Mouse (Mus musculus) midbrain, embryonic 13.5 days (tissue): ENCODE results near the gene Slc6a6. TPM values are rescaled to one million over a fixed set of nuclear protein-coding genes. Genes with fewer than 3 reads are reported as not detected.

Experiments used
- ATAC-seq: fragments of 200-750 bp; cut with Nextera tagmentation; 2 replicates; pipeline ENCODE4 v1.8.0; 2017; ENCODE audit warnings: mild to moderate bottlenecking, moderate TSS enrichment, moderate library complexity
- H3K27ac ChIP-seq: fragments of 300-500 bp; sonication (generic); 2 replicates; pipeline ENCODE4 v1.5.1; 2015; ENCODE audit warnings: inconsistent platforms, mild to moderate bottlenecking, moderate library complexity
- H3K27me3 ChIP-seq: fragments of 300-500 bp; sonication (generic); 2 replicates; pipeline ENCODE4 v1.6.1; 2015; ENCODE audit warnings: mild to moderate bottlenecking, inconsistent platforms
- H3K36me3 ChIP-seq: fragments of 300-500 bp; sonication (generic); 2 replicates; pipeline ENCODE4 v1.6.1; 2015; ENCODE audit warnings: mild to moderate bottlenecking, inconsistent platforms
- H3K4me1 ChIP-seq: fragments of 300-500 bp; sonication (generic); replicated peaks from 2 replicates; pipeline ENCODE4 v1.6.1; 2015; ENCODE audit warnings: inconsistent platforms
- H3K4me2 ChIP-seq: fragments of 300-500 bp; sonication (generic); replicated peaks from 2 replicates; pipeline ENCODE4 v1.6.1; 2015; ENCODE audit warnings: moderate library complexity, mild to moderate bottlenecking, inconsistent platforms
- H3K4me3 ChIP-seq: fragments of 300-500 bp; sonication (generic); replicated peaks from 2 replicates; pipeline ENCODE4 v1.5.1; 2015; ENCODE audit warnings: mild to moderate bottlenecking, inconsistent platforms
- H3K9ac ChIP-seq: fragments of 300-500 bp; sonication (generic); replicated peaks from 2 replicates; pipeline ENCODE4 v1.6.1; 2015; ENCODE audit warnings: mild to moderate bottlenecking, inconsistent platforms
- H3K9me3 ChIP-seq: fragments of 300-500 bp; sonication (generic); 2 replicates; pipeline ENCODE4 v1.6.1; 2016; ENCODE audit warnings: mild to moderate bottlenecking, inconsistent platforms
- WGBS: fragments of 180-500 bp; shearing (Covaris S2); methylation state at CpG from one replicate; pipeline ENCODE4 v1.1.7; 2015; 5-methylcytosine and 5-hydroxymethylcytosine counted together
- polyA plus RNA-seq: library from polyadenylated mRNA; unstranded; fragments of >200 nt; fragmentation: Nextera tagmentation; extraction: Ambion mirVana; gene quantifications from 2 replicates; pipeline ENCODE4 v1.2.1, GENCODE M21; 2015

Gene Slc6a6
- polyA plus RNA-seq, 1 experiment from 2014 or later, result 84.4 TPM

GRCm38 (mm10) chr6:91707276-91707885, 23.5 kb downstream of the Slc6a6 start:
- peaks cover 50% of the 10 kb centered on the region for H3K36me3 ChIP-seq
- H3K9me3 ChIP-seq, result no peaks in the 10 kb centered on the region
- H3K9ac ChIP-seq, result no peak overlapping the region
- ATAC-seq, result no peak
- peak overlapping the region; percentile 87 for H3K27ac ChIP-seq
- H3K27me3 ChIP-seq, result no peaks in the 10 kb centered on the region
- H3K4me1 ChIP-seq, result peaks cover 46% of the 10 kb centered on the region
- 80% methylated on average over 8 of the region's 8 CpGs for WGBS
- H3K4me3 ChIP-seq, result no peak overlapping the region
- H3K4me2 ChIP-seq, result no peak overlapping the region

GRCm38 (mm10) chr6:91707886-91708564, 24.2 kb downstream of the Slc6a6 start:
- Histone ChIP-seq H3K9ac (0 out of 2 replicates have a peak overlapping the region, but pooled peaks have one; percentile 32), H3K27me3 (no peaks in the 10 kb centered on the region)
- ATAC-seq, result peak; percentile 66

GRCm38 (mm10) chr6:91708919-91709318, 25.1 kb downstream of the Slc6a6 start:
- no peak overlapping the region for H3K4me2 ChIP-seq
- peaks cover 37% of the 10 kb centered on the region for H3K36me3 ChIP-seq
- H3K4me3 ChIP-seq, result no peak overlapping the region
- ATAC-seq, result no peak
- H3K9me3 ChIP-seq, result no peaks in the 10 kb centered on the region
- WGBS, result 96% methylated on average over 1 of the region's 2 CpGs
- no peak overlapping the region for H3K9ac ChIP-seq
- H3K27me3 ChIP-seq, result no peaks in the 10 kb centered on the region
- peaks cover 61% of the 10 kb centered on the region for H3K4me1 ChIP-seq
- peak overlapping the region; percentile 87 for H3K27ac ChIP-seq

More at GRCm38 (mm10) chr6:91707886-91708564, 24.2 kb downstream of the Slc6a6 start:
- WGBS, result 72% methylated on average over 11 of the region's 11 CpGs
- H3K36me3 ChIP-seq, result peaks cover 44% of the 10 kb centered on the region
- peak overlapping the region; percentile 87 for H3K27ac ChIP-seq
- H3K9me3 ChIP-seq, result no peaks in the 10 kb centered on the region
- H3K4me1 ChIP-seq, result peaks cover 52% of the 10 kb centered on the region
- H3K4me2 ChIP-seq, result no peak overlapping the region
- H3K4me3 ChIP-seq, result no peak overlapping the region

GRCm38 (mm10) chr6:91710345-91710930, 26.6 kb downstream of the Slc6a6 start:
- no peaks in the 10 kb centered on the region for H3K9me3 ChIP-seq
- H3K27ac ChIP-seq, result peak overlapping the region; percentile 12; the same call in 1 of the 2 replicates
- peaks cover 67% of the 10 kb centered on the region for H3K4me1 ChIP-seq
- WGBS, result 50% methylated on average over 6 of the region's 6 CpGs
- no peak overlapping the region for H3K4me3 ChIP-seq
- no peak overlapping the region for H3K9ac ChIP-seq
- H3K4me2 ChIP-seq, result no peak overlapping the region
- H3K36me3 ChIP-seq, result peaks cover 30% of the 10 kb centered on the region
- ATAC-seq, result no peak
- H3K27me3 ChIP-seq, result no peaks in the 10 kb centered on the region

GRCm38 (mm10) chr6:91712097-91712854, 28.4 kb downstream of the Slc6a6 start:
- Histone ChIP-seq H3K9me3 (no peaks in the 10 kb centered on the region), H3K4me3 (no peak overlapping the region), H3K36me3 (peaks cover 21% of the 10 kb centered on the region), H3K4me2 (no peak overlapping the region), H3K27ac (peak overlapping the region; percentile 85), H3K9ac (peak overlapping the region; percentile 53), H3K4me1 (peaks cover 62% of the 10 kb centered on the region), H3K27me3 (no peaks in the 10 kb centered on the region)
- no peak for ATAC-seq
- 30% methylated on average over 4 of the region's 4 CpGs for WGBS

- 13% methylated on average over 10 of the region's 10 CpGs for WGBS
- Histone ChIP-seq H3K4me1 (peaks cover 60% of the 10 kb centered on the region), H3K4me2 (no peak overlapping the region), H3K9me3 (no peaks in the 10 kb centered on the region), H3K36me3 (peaks cover 21% of the 10 kb centered on the region), H3K27ac (peak overlapping the region; percentile 85), H3K9ac (peak overlapping the region; percentile 53), H3K4me3 (no peak overlapping the region), H3K27me3 (no peaks in the 10 kb centered on the region)
- 0 out of 2 replicates have a peak, but pooled peaks have one; percentile 38 for ATAC-seq
Observed at GRCm38 (mm10) chr6:91712855-91713331, 29.0 kb downstream of the Slc6a6 start.

- 7% methylated on average over 5 of the region's 5 CpGs for WGBS
- H3K4me3 ChIP-seq, result no peak overlapping the region
- peak overlapping the region; percentile 85 for H3K27ac ChIP-seq
- 0 out of 2 replicates have a peak, but pooled peaks have one; percentile 24 for ATAC-seq
- H3K4me1 ChIP-seq, result peaks cover 60% of the 10 kb centered on the region
- no peak overlapping the region for H3K4me2 ChIP-seq
- H3K9ac ChIP-seq, result peak overlapping the region; percentile 53
- no peaks in the 10 kb centered on the region for H3K9me3 ChIP-seq
- H3K27me3 ChIP-seq, result no peaks in the 10 kb centered on the region
- peaks cover 21% of the 10 kb centered on the region for H3K36me3 ChIP-seq
Observed at GRCm38 (mm10) chr6:91713370-91713896, 29.6 kb downstream of the Slc6a6 start.

GRCm38 (mm10) chr6:91715023-91715422, 31.2 kb downstream of the Slc6a6 start:
- Histone ChIP-seq H3K27ac (peak overlapping the region; percentile 35; the same call in 1 of the 2 replicates), H3K9me3 (no peaks in the 10 kb centered on the region), H3K4me3 (no peak overlapping the region), H3K4me1 (peaks cover 65% of the 10 kb centered on the region), H3K9ac (no peak overlapping the region), H3K4me2 (no peak overlapping the region), H3K36me3 (peaks cover 17% of the 10 kb centered on the region), H3K27me3 (no peaks in the 10 kb centered on the region)
- ATAC-seq, result no peak
- 84% methylated on average over 8 of the region's 8 CpGs for WGBS

- Histone ChIP-seq H3K9ac (no peak overlapping the region), H3K27ac (no peak overlapping the region), H3K4me2 (no peak overlapping the region), H3K4me3 (no peak overlapping the region), H3K36me3 (peaks cover 16% of the 10 kb centered on the region), H3K9me3 (no peaks in the 10 kb centered on the region), H3K4me1 (peaks cover 69% of the 10 kb centered on the region), H3K27me3 (no peaks in the 10 kb centered on the region)
- 82% methylated on average over 6 of the region's 6 CpGs for WGBS
- ATAC-seq, result no peak
Observed at GRCm38 (mm10) chr6:91715988-91716810, 32.3 kb downstream of the Slc6a6 start.

- Histone ChIP-seq H3K9me3 (no peaks in the 10 kb centered on the region), H3K36me3 (peaks cover 12% of the 10 kb centered on the region), H3K4me1 (peaks cover 61% of the 10 kb centered on the region), H3K9ac (peak overlapping the region; percentile 47; the same call in 1 of the 2 replicates), H3K27me3 (no peaks in the 10 kb centered on the region), H3K4me2 (no peak overlapping the region), H3K4me3 (no peak overlapping the region), H3K27ac (peak overlapping the region; percentile 97)
- no peak for ATAC-seq
- 75% methylated on average over 2 of the region's 2 CpGs for WGBS
Observed at GRCm38 (mm10) chr6:91718067-91718466, 34.2 kb downstream of the Slc6a6 start.

- H3K9me3 ChIP-seq, result no peaks in the 10 kb centered on the region
- WGBS, result 63% methylated on average over 3 of the region's 3 CpGs
- H3K4me1 ChIP-seq, result peaks cover 55% of the 10 kb centered on the region
- ATAC-seq, result no peak
- H3K4me2 ChIP-seq, result no peak overlapping the region
- H3K36me3 ChIP-seq, result peaks cover 17% of the 10 kb centered on the region
- peak overlapping the region; percentile 97 for H3K27ac ChIP-seq
- peak overlapping the region; percentile 47; the same call in 1 of the 2 replicates for H3K9ac ChIP-seq
- no peaks in the 10 kb centered on the region for H3K27me3 ChIP-seq
- no peak overlapping the region for H3K4me3 ChIP-seq
Observed at GRCm38 (mm10) chr6:91718603-91719002, 34.8 kb downstream of the Slc6a6 start.
